In genomic region chr7:112299521-112300096, GRCm38 (mm10) we compare ENCODE assay signal across 10 mouse cellular contexts.
A peak's percentile ranks its signal among the peaks of the same experiment; 100 is the strongest.
DNase-seq lines count a peak whose midpoint lies in the region; ATAC-seq and TF ChIP-seq lines count a peak whose summit lies in the region.
"Had no signal": no experiment of that assay in that cellular context is flagged by ENCODE, and none has a peak within 500 bp of the region (broad histone marks: within the 10 kb centered on the region; RNA-seq: fewer than 3 reads in every experiment).

No protein-coding gene starts in this region.

- no peaks in the 10 kb centered on the region for H3K27me3 ChIP-seq in heart, embryonic 11.5 days (ENCODE audit: control insufficient read depth, insufficient read depth, low read length)
- H3K27me3 ChIP-seq in liver, embryonic 11.5 days (replicated peaks; ENCODE audit: control insufficient read depth, insufficient read depth, low read length): no peaks in the 10 kb centered on the region
- H3K27me3 ChIP-seq in stomach, postnatal 0 days (ENCODE audit: control insufficient read depth, insufficient read depth, low read length): no peaks in the 10 kb centered on the region
- H3K27me3 ChIP-seq: forebrain, embryonic 13.5 days; limb, embryonic 12.5 days had no signal

- DNase-seq in layer of hippocampus, adult 2 months (ENCODE audit: low spot score in 2 of 2): no peak
- no peak for DNase-seq in layer of hippocampus, adult 8-10 months (ENCODE audit: low spot score in 2 of 2)
- DNase-seq in liver, embryonic 11.5 days (ENCODE audit: low spot score): no peak
- no peak for DNase-seq in stomach, postnatal 0 days (ENCODE audit: low spot score)
- DNase-seq in neural tube, embryonic 10.5 days (ENCODE audit: extremely low spot score, low spot score): no peak
- no peak for DNase-seq in spleen, adult 12 weeks (ENCODE audit: low spot score)
- no peak for DNase-seq in thymus, postnatal 36 days

- peak overlapping the region; percentile 53; the same call in 1 of the 2 replicates for H3K9ac ChIP-seq in heart, embryonic 11.5 days (ENCODE audit: low read depth, low read length)
- no peak overlapping the region for H3K9ac ChIP-seq in liver, embryonic 11.5 days (ENCODE audit: low read depth, low read length)
- H3K9ac ChIP-seq in stomach, postnatal 0 days (ENCODE audit: low read length): no peak overlapping the region
- H3K9ac ChIP-seq: forebrain, embryonic 13.5 days; limb, embryonic 12.5 days had no signal

- no peak overlapping the region for H3K4me2 ChIP-seq in heart, embryonic 11.5 days
- H3K4me2 ChIP-seq in liver, embryonic 11.5 days: no peak overlapping the region
- H3K4me2 ChIP-seq in stomach, postnatal 0 days (replicated peaks; ENCODE audit: low read depth): no peak overlapping the region
- H3K4me2 ChIP-seq: forebrain, embryonic 13.5 days; limb, embryonic 12.5 days had no signal

- H3K9me3 ChIP-seq in heart, embryonic 11.5 days (replicated peaks; ENCODE audit: control insufficient read depth, low read length): no peaks in the 10 kb centered on the region
- no peaks in the 10 kb centered on the region for H3K9me3 ChIP-seq in liver, embryonic 11.5 days (ENCODE audit: control insufficient read depth, low read length)
- H3K9me3 ChIP-seq in stomach, postnatal 0 days (ENCODE audit: control insufficient read depth, low read length): no peaks in the 10 kb centered on the region
- H3K9me3 ChIP-seq: forebrain, embryonic 13.5 days; limb, embryonic 12.5 days had no signal

- peak overlapping the region; percentile 83 for H3K27ac ChIP-seq in layer of hippocampus, adult 2 months
- H3K27ac ChIP-seq in heart, embryonic 11.5 days (ENCODE audit: low read depth, low read length): peak overlapping the region; percentile 96
- H3K27ac ChIP-seq in liver, embryonic 11.5 days (ENCODE audit: low read depth, low read length): peak overlapping the region; percentile 56; the same call in 1 of the 2 replicates
- peak overlapping the region; percentile 63 for H3K27ac ChIP-seq in stomach, postnatal 0 days (replicated peaks)
- H3K27ac ChIP-seq: forebrain, embryonic 13.5 days; limb, embryonic 12.5 days had no signal

- H3K4me3 ChIP-seq in layer of hippocampus, adult 2 months: no peak overlapping the region
- no peak overlapping the region for H3K4me3 ChIP-seq in heart, embryonic 11.5 days (ENCODE audit: low read depth, low read length)
- no peak overlapping the region for H3K4me3 ChIP-seq in liver, embryonic 11.5 days (ENCODE audit: low read depth, low read length)
- no peak overlapping the region for H3K4me3 ChIP-seq in stomach, postnatal 0 days (ENCODE audit: low read depth, low read length)
- H3K4me3 ChIP-seq: forebrain, embryonic 13.5 days; limb, embryonic 12.5 days had no signal

- no peak for TF ChIP-seq EP300 in stomach, postnatal 0 days (optimal IDR thresholded peaks at IDR 0.05)

- WGBS in heart, embryonic 11.5 days (ENCODE audit: insufficient replicate concordance): 42% methylated on average over 10 of the region's 10 CpGs
- WGBS in liver, embryonic 11.5 days: 42% methylated on average over 10 of the region's 10 CpGs
- 38% methylated on average over 10 of the region's 10 CpGs for WGBS in stomach, postnatal 0 days

- peak; percentile 40 for ATAC-seq in heart, embryonic 11.5 days (replicated peaks; ENCODE audit: insufficient number of reproducible peaks, low FRiP score, low TSS enrichment)
- ATAC-seq in liver, embryonic 11.5 days (replicated peaks; ENCODE audit: low FRiP score): 0 out of 2 replicates have a peak, but pooled peaks have one; percentile 15
- ATAC-seq in stomach, postnatal 0 days (ENCODE audit: low FRiP score, low TSS enrichment): peak; percentile 30
- ATAC-seq: forebrain, embryonic 13.5 days had no signal

- TF ChIP-seq CTCF in layer of hippocampus, adult 2 months (conservative IDR thresholded peaks at IDR 0.05): no peak
- TF ChIP-seq CTCF in stomach, postnatal 0 days (IDR thresholded peaks at IDR 0.05; ENCODE audit: low read depth): no peak

- peaks cover 10% of the 10 kb centered on the region for H3K36me3 ChIP-seq in heart, embryonic 11.5 days (ENCODE audit: control insufficient read depth, insufficient read depth, low read length)
- no peaks in the 10 kb centered on the region; the same call in 1 of the 2 replicates for H3K36me3 ChIP-seq in liver, embryonic 11.5 days (ENCODE audit: control insufficient read depth, insufficient read depth, low read length)
- no peaks in the 10 kb centered on the region for H3K36me3 ChIP-seq in stomach, postnatal 0 days (ENCODE audit: control insufficient read depth, insufficient read depth, low read length)
- H3K36me3 ChIP-seq: limb, embryonic 12.5 days had no signal

- peaks cover 48% of the 10 kb centered on the region for H3K4me1 ChIP-seq in heart, embryonic 11.5 days (ENCODE audit: control insufficient read depth, insufficient read depth, low read length)
- H3K4me1 ChIP-seq in liver, embryonic 11.5 days (replicated peaks; ENCODE audit: control insufficient read depth, insufficient read depth, low read length): peaks cover 21% of the 10 kb centered on the region
- peaks cover 8% of the 10 kb centered on the region; the same call in 1 of the 2 replicates for H3K4me1 ChIP-seq in stomach, postnatal 0 days (replicated peaks; ENCODE audit: control insufficient read depth, insufficient read depth)
- H3K4me1 ChIP-seq: limb, embryonic 12.5 days had no signal
